Mouse (Mus musculus) spleen, postnatal 14 days (tissue): Measurements from ENCODE around the gene Vps45.
"Not testable (repeated sequence)": the region's sequence is repeated elsewhere in the genome, so short reads cannot be mapped to it uniquely, and the experiment has no call there.

Source experiments
- DNase-seq, 2 experiments: peaks; one replicate each; pipeline ENCODE4 v3.0.0; 2021 to 2022; ENCODE audit warnings: low spot score in 2 of 2

The Vps45 gene

GRCm38 (mm10) chr3:95972873-95973634 lies 85.2 kb downstream of the Vps45 start:
- peak; percentile 47 to 62 for DNase-seq

DNA sequence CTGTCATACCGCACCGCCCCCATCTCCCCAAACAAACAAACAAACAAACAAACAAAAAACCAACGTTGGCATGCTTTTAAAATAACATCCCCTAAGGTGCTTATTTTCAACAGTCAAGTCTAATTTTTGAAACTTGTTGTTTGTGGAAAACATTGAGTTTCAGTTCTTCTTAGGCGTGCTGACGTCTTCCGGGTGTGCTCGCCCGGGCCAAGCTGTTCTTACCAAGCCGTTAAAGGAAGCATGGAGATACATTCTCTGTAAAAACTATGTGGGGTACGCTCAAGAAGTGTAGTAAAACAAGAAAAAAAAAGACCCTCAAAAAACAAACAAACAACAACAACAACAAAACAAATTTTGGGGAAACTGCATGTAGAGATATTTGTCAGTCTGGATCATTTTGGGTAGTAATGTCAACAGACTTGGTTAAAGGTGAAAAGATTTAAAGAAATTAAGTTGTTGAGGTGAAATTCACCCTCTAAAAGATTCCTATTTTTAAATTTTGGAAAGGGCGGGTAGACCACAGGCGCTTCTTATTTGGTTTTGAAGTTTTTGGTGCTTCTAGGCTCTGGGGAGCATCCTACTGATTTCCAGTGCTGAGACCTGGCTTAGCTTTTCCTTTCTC lies 85.9 kb downstream of the Vps45 start:
- DNase-seq: no peak

- DNase-seq: not testable (repeated sequence)
These were observed 87.6 kb downstream of the Vps45 start for GRCm38 (mm10) chr3:95970661-95971060.

DNA sequence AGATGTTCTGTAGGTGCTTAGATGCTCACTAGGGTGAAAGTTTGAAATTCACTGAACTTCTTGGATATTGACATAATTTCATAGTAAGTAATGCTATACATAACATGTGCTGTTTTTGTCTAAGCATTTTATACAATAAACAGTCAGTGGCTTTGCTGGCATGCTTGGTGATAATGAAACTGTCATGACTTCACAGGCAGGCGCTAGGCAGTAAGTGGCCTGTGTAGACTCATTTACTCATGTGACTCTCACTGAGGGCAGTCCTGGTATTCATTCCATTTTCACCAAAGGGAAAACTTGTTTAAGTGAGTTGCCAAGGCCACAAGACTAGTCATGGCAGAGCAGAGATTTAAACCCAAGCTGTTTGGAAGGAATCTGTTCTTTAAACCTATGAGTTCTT lies 89.0 kb downstream of the Vps45 start:
- DNase-seq: no peak

- DNase-seq: no peak
These were observed 92.5 kb downstream of the Vps45 start for GRCm38 (mm10) chr3:95965518-95966451.

DNA sequence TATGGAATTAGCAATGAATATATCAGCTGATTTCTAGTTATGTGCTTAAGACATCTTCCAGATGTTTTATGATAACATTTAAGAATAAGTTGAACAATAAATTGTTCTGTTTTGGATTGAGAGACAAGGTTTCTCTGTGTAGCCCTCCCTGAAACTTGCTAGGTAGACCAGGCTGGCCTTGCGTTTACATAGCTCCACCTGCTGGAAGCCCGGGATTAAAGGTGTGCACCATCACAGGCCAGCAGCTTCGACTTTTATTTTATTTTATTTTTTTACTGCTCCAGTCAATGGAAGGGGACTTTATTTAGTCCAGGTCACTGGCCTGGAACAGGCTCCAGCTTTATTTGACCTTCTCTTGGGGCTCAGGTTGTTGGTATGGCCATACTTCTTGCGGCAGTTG lies 94.6 kb downstream of the Vps45 start:
- peak in 1 of 2 experiments; percentile 41 for DNase-seq

DNA sequence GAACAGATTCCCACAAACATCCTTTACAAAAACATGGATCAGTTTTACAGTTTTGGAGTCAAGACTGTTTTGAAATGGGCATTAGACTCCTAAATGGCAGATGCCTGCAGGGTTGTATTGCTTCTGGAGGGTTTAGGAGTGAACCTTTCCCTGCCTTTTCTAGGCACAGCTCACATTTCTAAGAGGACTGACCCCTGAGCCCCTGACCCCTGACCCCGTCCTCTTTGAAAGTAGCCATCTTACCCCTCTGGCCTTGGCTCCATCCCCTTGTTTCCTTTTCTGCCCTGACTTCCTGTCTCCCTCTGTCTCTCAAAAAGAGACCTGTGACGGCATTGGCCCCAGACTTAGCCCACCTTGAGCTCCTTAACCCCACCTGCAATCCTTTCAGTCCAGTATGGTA lies 95.0 kb downstream of the Vps45 start:
- no peak for DNase-seq

DNA sequence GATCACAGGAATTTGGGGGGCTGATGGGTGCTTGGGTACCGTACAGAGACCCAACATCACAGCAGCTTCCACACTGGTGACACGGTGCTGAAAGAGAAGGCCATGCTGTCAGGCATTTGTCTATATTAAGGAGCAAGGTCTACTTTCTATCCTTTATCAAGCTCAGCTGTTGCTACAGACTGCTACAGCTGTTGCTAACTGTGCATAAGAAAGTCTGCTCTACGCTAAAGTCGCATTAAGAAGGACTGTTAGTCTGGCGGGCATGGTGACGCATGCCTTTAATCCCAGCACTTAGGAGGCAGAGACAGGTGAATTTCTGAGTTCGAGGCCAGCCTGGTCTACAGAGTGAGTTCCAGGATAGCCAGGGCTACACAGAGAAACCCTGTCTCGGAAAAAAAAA lies 96.1 kb downstream of the Vps45 start:
- not testable (repeated sequence) for DNase-seq

DNA sequence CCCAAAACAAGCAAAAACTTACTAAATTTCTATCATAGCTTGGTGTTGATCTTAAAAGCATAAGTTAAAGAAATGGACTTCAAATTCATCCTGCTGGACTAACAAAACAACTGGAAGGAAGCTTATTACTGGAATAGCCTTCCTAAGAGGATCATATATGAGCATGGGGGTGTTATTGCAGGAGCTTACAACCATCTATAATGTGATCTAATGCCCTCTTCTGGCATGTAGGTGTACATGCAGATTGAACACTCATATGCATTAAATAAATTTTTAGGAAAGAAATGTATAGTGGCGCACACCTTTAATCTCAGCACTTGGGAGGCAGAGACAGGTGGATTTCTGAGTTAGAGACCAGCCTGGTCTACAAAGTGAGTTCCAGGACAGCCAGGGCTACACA lies 98.5 kb downstream of the Vps45 start:
- DNase-seq: no peak

DNA sequence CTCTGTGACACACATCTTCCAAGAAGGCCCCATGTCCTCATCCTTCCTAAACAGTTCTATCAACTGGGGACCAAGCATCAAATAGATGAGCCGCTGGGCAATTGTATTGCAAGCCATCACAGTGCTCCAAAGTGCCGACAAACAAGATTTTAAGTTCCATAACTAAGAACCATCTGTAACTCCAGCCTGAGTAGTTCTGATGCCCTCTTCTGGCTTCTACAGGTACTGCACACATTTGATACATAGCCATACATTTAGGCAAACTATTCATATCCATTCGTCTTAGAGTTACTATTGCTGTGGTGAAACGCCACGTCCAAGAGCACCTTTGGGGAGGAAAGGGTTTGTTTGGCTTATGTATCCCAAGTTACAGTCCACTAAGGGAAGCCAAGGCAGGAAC lies 99.2 kb downstream of the Vps45 start:
- DNase-seq: peak in 1 of 2 experiments; percentile 52

GRCm38 (mm10) chr3:95957359-95958148 lies 100.7 kb downstream of the Vps45 start:
- DNase-seq: no peak

- DNase-seq: no peak
These were observed 102.9 kb downstream of the Vps45 start for GRCm38 (mm10) chr3:95955318-95955717.

DNA sequence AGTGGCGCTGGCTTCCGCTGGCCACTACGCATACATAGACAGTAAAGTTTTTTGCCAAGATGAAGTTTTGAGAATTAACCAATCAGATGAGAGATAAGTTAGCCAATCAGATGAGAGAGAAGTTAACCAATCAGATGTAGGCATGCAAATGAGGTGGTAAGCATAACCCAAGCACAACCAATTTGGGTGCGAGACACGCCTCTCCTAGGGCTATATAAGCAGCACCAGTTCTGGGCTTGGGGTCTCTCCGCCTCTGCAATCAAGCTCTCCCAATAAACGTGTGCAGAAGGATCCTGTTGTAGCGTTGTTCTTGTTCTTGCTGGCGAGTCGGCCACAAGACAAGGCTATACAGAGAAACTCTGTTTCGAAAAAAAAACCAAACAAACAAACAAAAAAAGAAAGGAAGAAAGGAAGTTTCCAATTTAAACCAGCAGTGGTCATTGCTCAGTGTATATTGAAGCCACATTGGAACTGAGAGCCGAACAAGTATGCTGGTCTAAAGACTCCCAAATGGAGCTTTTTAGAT lies 103.6 kb downstream of the Vps45 start:
- not testable (repeated sequence) for DNase-seq

- no peak for DNase-seq
These were observed 104.7 kb downstream of the Vps45 start for GRCm38 (mm10) chr3:95953522-95953921.

DNA sequence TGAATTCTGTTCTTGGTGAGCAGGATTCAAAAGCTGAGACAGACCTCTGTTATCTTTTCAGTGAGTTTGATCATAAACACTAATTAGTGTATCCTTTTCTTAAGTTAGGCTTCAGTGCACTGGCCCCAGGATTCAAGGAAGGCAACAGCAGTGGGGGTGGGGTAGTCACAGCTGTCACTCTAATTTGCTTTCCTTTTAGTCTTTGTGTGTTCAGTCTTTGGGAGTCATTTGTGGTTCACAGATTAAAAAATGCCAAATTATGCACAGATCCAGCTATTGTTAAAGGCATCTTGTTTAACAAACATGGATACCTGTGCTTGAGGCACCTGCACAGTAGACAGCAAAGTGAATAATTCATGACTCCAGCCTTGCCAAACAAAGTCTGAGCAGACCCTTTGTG lies 105.2 kb downstream of the Vps45 start:
- DNase-seq: no peak

DNA sequence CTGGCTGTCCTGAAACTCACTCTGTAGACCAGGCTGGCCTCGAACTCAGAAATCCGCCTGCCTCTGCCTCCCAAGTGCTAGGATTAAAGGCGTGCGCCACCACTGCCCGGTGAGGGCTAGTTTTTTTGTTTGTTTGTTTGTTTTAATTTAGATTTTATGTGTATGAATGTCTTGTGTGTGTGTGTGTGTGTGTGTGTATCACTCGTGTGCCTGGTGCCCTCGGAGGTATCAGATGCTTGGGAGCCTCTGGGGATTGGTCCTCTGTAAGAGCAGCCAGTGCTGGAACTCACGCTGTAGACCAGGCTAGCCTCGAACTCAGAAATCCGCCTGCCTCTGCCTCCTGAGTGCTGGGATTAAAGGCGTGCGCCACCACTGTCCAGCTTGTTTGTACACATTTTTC lies 106.7 kb downstream of the Vps45 start:
- not testable (repeated sequence) for DNase-seq

- peak; percentile 73 to 82 for DNase-seq
These were observed 107.3 kb downstream of the Vps45 start for GRCm38 (mm10) chr3:95950763-95951551.
